Mouse (Mus musculus) left cerebral cortex, adult 8-10 months (tissue): ENCODE data around the gene Chkb. TPM values are rescaled to one million over a fixed set of nuclear protein-coding genes. Genes with fewer than 3 reads are reported as not detected.

Experiments
- DNase-seq, 2 experiments: peaks; one replicate each; pipeline ENCODE4 v3.0.0; 2022; ENCODE audit warnings: low spot score in 2 of 2
- total RNA-seq, 4 experiments: library from RNA; stranded (reverse); gene quantifications; 2 replicates each; pipeline ENCODE4 v1.2.4; 2022

The Chkb gene
- total RNA-seq, 4 experiments from 2014 or later, result 37.4 to 49.3 (median 42.9) TPM

GRCm38 (mm10) chr15:89399716-89400115 is 30.0 kb downstream of the Chkb start:
- DNase-seq, result no peak

GRCm38 (mm10) chr15:89398146-89398545 is 31.6 kb downstream of the Chkb start:
- no peak for DNase-seq

DNA sequence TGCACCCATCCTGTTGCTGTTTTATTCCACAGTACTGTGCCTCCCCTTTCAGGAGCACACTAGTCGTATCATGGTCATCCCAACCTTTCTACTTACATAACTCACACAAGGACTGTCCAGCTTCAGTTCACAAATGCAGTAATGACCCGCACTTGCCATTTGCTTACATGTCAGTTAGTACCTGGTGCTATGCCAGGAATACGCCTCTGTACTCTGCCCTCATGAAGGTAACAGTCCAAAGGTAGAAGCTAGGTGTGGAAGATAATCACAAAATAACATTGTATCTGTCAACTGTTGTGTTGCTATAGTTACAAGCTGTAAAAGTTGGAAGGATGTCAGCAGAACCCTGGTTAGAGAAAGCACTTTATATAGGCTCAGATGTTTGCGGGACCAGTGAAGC is 32.8 kb downstream of the Chkb start:
- no peak for DNase-seq

- no peak for DNase-seq
These were observed 39.6 kb downstream of the Chkb start for GRCm38 (mm10) chr15:89390081-89390480.

- DNase-seq, result no peak
These were observed 42.6 kb downstream of the Chkb start for GRCm38 (mm10) chr15:89387127-89387526.

- DNase-seq, result no peak
These were observed 45.1 kb downstream of the Chkb start, which contains the start of gene Klhdc7b for GRCm38 (mm10) chr15:89384617-89385016. TSS of gene Klhdc7b (plus strand) at chr15:89384917.

DNA sequence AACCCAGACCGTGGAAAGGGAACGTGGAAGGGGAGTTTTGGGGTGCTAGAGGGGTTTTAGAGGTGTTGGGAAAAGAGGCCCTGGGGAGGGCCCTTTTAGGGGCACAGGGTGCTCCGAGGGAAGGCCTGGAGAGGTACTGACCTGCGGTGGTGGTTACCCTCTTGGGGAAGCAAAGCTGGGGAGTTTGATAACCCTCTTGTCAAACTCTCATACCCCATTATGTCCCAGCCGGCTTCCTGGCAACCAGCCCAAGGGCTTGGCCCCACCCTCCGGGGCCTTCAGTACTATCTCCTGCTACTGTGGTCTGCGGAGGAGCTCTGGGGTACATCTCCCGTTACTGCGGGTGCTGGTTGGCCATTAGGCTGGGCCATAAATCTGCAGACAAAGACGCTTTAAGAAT is 50.3 kb downstream of the Chkb start:
- no peak for DNase-seq

DNA sequence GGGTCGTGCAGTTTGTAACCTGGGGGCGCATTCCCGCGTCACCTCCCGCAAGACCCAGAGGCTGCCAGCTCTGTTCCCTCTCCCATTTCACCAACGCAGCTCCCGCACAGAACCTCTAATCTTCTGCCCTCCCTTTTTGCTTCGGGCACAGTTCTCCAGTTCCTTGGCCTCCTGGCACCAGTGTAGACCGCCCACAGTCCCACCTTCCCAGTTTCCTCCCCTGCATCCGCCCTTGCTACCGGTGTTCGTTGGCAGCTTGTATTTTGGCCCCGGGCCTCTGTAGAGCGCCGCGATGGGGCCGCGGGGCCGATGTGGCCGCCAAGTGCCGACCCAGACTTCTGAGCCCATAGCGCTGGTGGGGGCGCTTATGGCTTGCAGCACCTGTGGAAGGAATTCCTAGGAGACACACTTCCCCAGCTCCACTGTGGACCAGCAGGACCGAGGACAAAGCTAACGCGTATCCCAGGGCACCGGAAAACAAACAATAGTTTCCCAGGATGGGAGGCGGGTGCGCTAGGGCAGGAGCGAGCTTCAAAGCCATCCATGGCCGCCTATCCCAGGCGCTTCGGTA is 50.8 kb downstream of the Chkb start, which contains the start of gene Odf3b:
TSS of gene Odf3b (minus strand) at position 452 of the 571 bp plus-strand sequence.
- no peak for DNase-seq

DNA sequence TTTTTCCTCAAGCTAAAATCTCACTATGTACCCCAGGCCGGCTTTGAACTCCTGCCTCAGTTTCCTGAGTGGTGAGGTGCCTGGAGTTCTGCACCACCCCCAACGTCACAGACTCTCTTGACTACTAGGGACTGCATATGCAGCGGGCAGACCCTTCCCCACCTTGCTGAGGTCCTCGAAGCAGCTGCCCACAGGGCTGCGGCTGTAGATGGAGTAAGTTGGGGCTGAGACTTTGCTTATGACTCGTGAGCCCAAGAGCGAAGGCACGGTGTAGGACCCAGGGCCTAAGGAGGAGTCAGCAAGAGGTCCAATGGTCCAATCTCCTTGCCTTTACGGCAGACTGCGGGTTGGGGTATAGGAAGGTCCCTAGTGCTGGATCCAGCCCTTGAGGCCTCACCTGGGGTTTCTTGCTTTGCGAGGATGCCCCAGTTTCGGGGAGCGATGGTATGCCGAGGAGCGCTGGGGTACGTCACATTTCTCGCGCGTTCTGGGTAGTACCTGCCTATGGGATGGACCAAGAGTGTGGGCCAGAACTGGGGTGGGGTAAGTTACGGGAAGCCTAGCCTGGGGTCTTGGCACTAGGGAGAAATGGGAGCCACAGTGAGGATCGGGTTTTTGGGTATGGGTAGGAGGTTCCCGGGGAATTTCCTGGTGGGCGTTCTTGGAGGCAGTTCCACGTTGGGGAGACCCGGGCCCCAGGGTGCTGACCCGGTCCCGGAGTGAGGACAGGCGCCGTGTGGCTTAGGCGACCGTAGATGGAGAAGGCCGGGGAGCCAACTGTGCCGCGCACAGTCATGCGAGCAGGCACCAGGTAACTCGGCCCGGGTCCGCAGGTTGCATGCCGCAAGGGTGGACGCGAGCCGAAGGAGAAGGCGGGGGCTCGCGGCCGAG is 51.5 kb downstream of the Chkb start:
- DNase-seq, result no peak

DNA sequence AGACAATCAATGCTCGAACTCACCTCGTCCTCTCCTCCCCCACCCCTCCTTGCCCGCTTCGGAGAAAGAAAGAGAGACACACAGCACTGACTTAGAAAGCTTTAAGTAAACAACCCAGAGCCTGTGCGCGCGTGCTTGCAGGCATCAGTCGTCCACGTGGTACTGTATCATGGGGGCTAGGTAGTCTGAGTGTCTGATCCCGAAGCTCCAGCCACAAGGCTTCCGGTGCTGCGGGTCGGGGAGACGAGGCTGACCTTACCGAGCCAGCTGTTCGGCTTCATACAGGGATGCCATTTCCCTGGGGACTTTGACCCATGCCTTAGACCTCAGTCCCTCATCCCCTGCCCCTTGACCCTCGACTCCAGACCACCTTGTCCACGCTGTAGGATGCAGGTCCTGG is 52.3 kb downstream of the Chkb start:
- DNase-seq, result no peak

DNA sequence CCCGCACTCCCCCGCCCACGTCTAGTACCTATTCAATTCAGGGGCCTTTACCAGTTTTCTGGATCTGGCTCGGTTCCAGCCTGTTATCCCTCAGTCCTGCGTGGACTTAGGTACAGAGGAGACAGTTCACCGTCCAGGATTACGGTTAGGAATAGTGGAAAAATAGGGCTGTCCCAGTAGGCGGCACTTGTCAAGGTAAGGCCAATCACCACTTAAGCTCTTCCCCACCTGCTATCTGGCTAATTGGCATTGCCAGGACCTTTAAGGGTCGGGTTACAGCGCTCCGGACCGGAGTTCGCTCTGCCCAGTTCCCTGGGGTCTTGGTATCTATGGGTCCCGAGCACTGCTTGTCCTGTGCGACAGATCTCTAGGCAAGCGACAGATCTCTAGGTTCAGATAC is 52.8 kb downstream of the Chkb start, which contains the start of gene Tymp:
TSS of gene Tymp (minus strand) at position 83 of the 400 bp plus-strand sequence.
- no peak for DNase-seq

Other genes starting within 250 kb of the Chkb start
- gene Plxnb2, start 249.1 kb downstream of the Chkb start, total RNA-seq, result 10 to 100 TPM; 42.6 to 60.9 (median 54.8) TPM
- 10 to 100 TPM; 46.2 to 59.3 (median 50.7) TPM for gene Dennd6b, start 233.4 kb downstream of the Chkb start, total RNA-seq
- gene Ppp6r2, start 218.4 kb downstream of the Chkb start, total RNA-seq, result 100 to 1,000 TPM; 150 to 165 (median 161) TPM
- gene Sbf1, start 114.6 kb downstream of the Chkb start, total RNA-seq, result 100 to 1,000 TPM; 230 to 240 (median 238) TPM
- gene Adm2, start 107.2 kb downstream of the Chkb start, total RNA-seq, result not detected
- gene Miox, start 95.5 kb downstream of the Chkb start, total RNA-seq, result not detected
- 10 to 100 TPM; 15.7 to 22.6 (median 19.9) TPM for gene Lmf2, start 74.2 kb downstream of the Chkb start, total RNA-seq
- 100 to 1,000 TPM in 3 of 4 experiments, 10 to 100 TPM in 1; 98.3 to 110 (median 107) TPM for gene Ncaph2, start 74.2 kb downstream of the Chkb start, total RNA-seq
- gene Sco2, start 56.1 kb downstream of the Chkb start, total RNA-seq, result 10 to 100 TPM; 23.2 to 28.0 (median 26.8) TPM
- gene Tymp, start 52.9 kb downstream of the Chkb start, total RNA-seq, result 1 to 10 TPM in 2 of 4 experiments, under 1 TPM in 2; 0.57 to 1.4 (median 0.90) TPM
- 1 to 10 TPM; 1.9 to 3.8 (median 2.8) TPM for gene Odf3b, start 50.6 kb downstream of the Chkb start, total RNA-seq
- 1 to 10 TPM in 1 of 4 experiments, under 1 TPM in 3; 0.70 to 1.1 (median 0.87) TPM for gene Klhdc7b, start 45.0 kb downstream of the Chkb start, total RNA-seq
- gene Syce3, start 19.4 kb downstream of the Chkb start, total RNA-seq, result not detected
- 1 to 10 TPM; 1.2 to 2.2 (median 1.5) TPM for gene Cpt1b, start 4.0 kb downstream of the Chkb start, total RNA-seq
- gene C730034F03Rik, start 319 bp downstream of the Chkb start, total RNA-seq, result 1 to 10 TPM; 1.4 to 2.2 (median 1.5) TPM
- gene Gm44502, start 212 bp downstream of the Chkb start, total RNA-seq, result under 1 TPM in 1 of 4 experiments, not detected in 3; 0.37 TPM
- gene Mapk8ip2, start 24.0 kb upstream of the Chkb start, total RNA-seq, result 100 to 1,000 TPM; 240 to 262 (median 246) TPM
- 10 to 100 TPM; 31.8 to 37.3 (median 35.9) TPM for gene Arsa, start 47.5 kb upstream of the Chkb start, total RNA-seq
- 100 to 1,000 TPM; 192 to 223 (median 197) TPM for gene Shank3, start 69.7 kb upstream of the Chkb start, total RNA-seq
- gene Acr, start 138.4 kb upstream of the Chkb start, total RNA-seq, result 1 to 10 TPM; 1.6 to 3.5 (median 2.3) TPM
- gene Rabl2, start 162.0 kb upstream of the Chkb start, total RNA-seq, result 10 to 100 TPM; 28.8 to 35.7 (median 33.1) TPM